Mouse (Mus musculus) stomach, embryonic 16.5 days (tissue): ENCODE data around the gene U2af2. TPM values are rescaled to one million over a fixed set of nuclear protein-coding genes. Genes with fewer than 3 reads are reported as not detected.
"Not testable (repeated sequence)": the region's sequence is repeated elsewhere in the genome, so short reads cannot be mapped to it uniquely, and the experiment has no call there.

Source experiments
- ATAC-seq: fragments of 200-750 bp; cut with Nextera tagmentation; 2 replicates; pipeline ENCODE4 v1.8.0; 2017; ENCODE audit warnings: moderate number of reproducible peaks, moderate TSS enrichment; ENCODE audit not compliant: insufficient read depth, low FRiP score
- H3K27ac ChIP-seq: fragments of 300-500 bp; sonication (generic); 2 replicates; pipeline ENCODE4 v1.5.1; 2014; ENCODE audit warnings: low read length
- H3K27me3 ChIP-seq: fragments of 300-500 bp; sonication (generic); 2 replicates; pipeline ENCODE4 v1.6.1; 2014; ENCODE audit warnings: low read length, control low read depth, mixed read lengths; ENCODE audit not compliant: control insufficient read depth, insufficient read depth
- H3K36me3 ChIP-seq: fragments of 300-500 bp; sonication (generic); 2 replicates; pipeline ENCODE4 v1.6.1; 2014; ENCODE audit warnings: low read length; ENCODE audit not compliant: control insufficient read depth, insufficient read depth
- H3K4me1 ChIP-seq: fragments of 300-500 bp; sonication (generic); 2 replicates; pipeline ENCODE4 v1.6.1; 2014; ENCODE audit warnings: low read length, control low read depth, mixed read lengths; ENCODE audit not compliant: control insufficient read depth, insufficient read depth
- H3K4me2 ChIP-seq: fragments of 300-500 bp; sonication (generic); 2 replicates; pipeline ENCODE4 v1.6.1; 2014; ENCODE audit warnings: low read depth, low read length, mixed read lengths
- H3K4me3 ChIP-seq: fragments of 300-500 bp; sonication (generic); replicated peaks from 2 replicates; pipeline ENCODE4 v1.5.1; 2014; ENCODE audit warnings: mild to moderate bottlenecking, low read length
- H3K9ac ChIP-seq: fragments of 300-500 bp; sonication (generic); 2 replicates; pipeline ENCODE4 v1.6.1; 2014; ENCODE audit warnings: low read length
- H3K9me3 ChIP-seq: fragments of 300-500 bp; sonication (generic); replicated peaks from 2 replicates; pipeline ENCODE4 v1.6.1; 2016; ENCODE audit warnings: low read length, control low read depth; ENCODE audit not compliant: control insufficient read depth
- WGBS: fragments of 180-500 bp; shearing (Covaris S2); extraction: QIAGEN DNeasy Blood & Tissue Kit; methylation state at CpG from one replicate; pipeline ENCODE4 v1.1.7; 2014; 5-methylcytosine and 5-hydroxymethylcytosine counted together
- polyA plus RNA-seq: library from polyadenylated mRNA; unstranded; fragments of >200 nt; fragmentation: Nextera tagmentation; extraction: Ambion mirVana; gene quantifications from 2 replicates; pipeline ENCODE4 v1.2.1, GENCODE M21; 2015

Gene U2af2
- polyA plus RNA-seq, 1 experiment from 2014 or later = 81.1 TPM

DNA sequence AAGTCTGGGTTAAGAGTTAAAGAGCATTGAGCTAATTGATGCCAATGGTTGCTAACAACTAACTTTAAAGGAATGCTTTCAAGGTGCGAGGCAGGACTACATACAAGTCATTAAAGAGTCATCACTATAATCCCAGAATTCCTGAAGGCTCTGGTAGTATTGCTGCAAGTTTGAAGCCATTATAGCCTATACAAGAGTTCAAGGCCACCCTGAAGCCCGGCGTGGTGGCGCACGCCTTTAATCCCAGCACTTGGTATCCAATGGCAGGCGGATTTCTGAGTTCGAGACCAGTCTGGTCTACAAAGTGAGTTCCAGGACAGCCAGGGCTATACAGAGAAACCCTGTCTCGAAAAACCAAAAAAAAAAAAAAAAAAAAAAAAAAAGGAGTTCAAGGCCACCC lies 42.4 kb upstream of the U2af2 start:
- H3K27ac ChIP-seq = peak overlapping the region; percentile 91
- peak overlapping the region; percentile 85 for H3K4me2 ChIP-seq
- peak overlapping the region; percentile 97 for H3K9ac ChIP-seq
- peaks cover 20% of the 10 kb centered on the region for H3K4me1 ChIP-seq
- H3K36me3 ChIP-seq, ATAC-seq, H3K27me3 ChIP-seq, H3K9me3 ChIP-seq: not testable (repeated sequence)
- WGBS = 32% methylated on average over 8 of the region's 8 CpGs
- H3K4me3 ChIP-seq = peak overlapping the region; percentile 84

DNA sequence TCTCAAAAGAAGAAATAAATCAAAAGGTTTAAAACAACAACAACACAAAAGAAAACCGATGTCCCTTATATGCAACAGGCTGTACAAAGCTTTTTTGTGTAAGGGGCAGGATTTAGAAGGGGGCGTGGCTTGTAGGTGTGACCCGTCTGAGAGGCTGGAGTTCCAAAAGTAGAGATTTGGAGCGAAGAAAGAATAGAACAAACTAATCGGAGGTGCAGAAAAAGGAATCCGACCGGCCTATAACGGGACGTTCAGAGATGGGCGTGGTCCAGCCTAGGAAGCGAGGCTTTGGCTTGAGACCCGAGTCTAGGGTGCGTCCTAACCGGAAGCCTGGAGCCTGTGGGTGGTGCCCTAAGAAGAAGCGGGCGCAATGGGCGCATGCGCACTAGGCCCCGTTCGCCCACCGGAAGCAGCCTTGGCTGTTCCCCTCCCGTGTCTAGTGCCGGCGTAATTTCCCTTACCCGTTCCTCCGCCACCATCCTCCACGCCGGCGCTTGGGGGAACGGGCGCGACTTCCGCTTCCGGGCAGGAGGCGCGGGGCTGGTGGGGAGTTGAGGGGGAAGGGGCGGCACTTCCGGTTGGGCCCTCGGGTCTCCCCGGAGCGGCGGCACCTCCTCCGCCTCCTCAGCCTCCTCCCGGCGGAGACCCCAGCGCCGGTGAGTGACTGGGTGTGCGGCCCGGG lies 41.8 kb upstream of the U2af2 start, which contains the start of the genes Zfp865 and Ccdc106:
Zfp865 (plus strand) TSS at position 377 of the 682 bp plus-strand sequence.
Ccdc106 (plus strand) TSS at position 554 of the 682 bp plus-strand sequence.
- no peaks in the 10 kb centered on the region for H3K9me3 ChIP-seq
- H3K9ac ChIP-seq = peak within 1 kb of the TSS; percentile 97
- peak within 1 kb of the TSS; percentile 91 for H3K27ac ChIP-seq
- H3K27me3 ChIP-seq = no peaks in the 10 kb centered on the region
- H3K4me3 ChIP-seq = peak within 1 kb of the TSS; percentile 84
- H3K4me1 ChIP-seq = peaks cover 20% of the 10 kb centered on the region
- peaks cover 6% of the 10 kb centered on the region; the same call in 1 of the 2 replicates for H3K36me3 ChIP-seq
- peak within 1 kb of the TSS; percentile 85 for H3K4me2 ChIP-seq
- under 1% methylated on average over 49 of the region's 49 CpGs for WGBS
- peak; percentile 91 for ATAC-seq

DNA sequence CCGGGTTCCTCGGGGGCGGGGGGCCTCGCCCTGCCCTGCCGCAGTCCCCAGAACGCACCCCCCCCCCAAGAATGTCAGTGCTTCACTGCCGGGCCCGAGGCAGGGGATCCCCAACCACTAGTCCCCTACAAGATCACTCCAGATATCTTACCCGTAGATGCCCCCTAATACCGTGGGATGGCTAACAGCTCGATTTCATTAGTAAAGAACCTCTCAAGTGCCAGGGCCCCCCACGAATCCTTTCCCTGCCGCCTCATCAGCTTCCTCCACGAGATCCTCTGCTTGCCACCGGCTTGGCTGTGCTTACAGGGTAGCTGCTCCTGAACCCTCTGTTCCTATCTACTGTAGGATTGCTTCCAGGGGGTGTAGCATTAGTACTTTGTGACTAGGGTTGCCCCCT lies 41.3 kb upstream of the U2af2 start:
- Histone ChIP-seq H3K27ac (peak overlapping the region; percentile 91), H3K4me3 (peak overlapping the region; percentile 84), H3K9me3 (no peaks in the 10 kb centered on the region), H3K9ac (peak overlapping the region; percentile 97), H3K4me1 (peaks cover 20% of the 10 kb centered on the region), H3K27me3 (no peaks in the 10 kb centered on the region), H3K36me3 (peaks cover 6% of the 10 kb centered on the region; the same call in 1 of the 2 replicates), H3K4me2 (peak overlapping the region; percentile 85)
- ATAC-seq = no peak
- 0% methylated on average over 15 of the region's 15 CpGs for WGBS

DNA sequence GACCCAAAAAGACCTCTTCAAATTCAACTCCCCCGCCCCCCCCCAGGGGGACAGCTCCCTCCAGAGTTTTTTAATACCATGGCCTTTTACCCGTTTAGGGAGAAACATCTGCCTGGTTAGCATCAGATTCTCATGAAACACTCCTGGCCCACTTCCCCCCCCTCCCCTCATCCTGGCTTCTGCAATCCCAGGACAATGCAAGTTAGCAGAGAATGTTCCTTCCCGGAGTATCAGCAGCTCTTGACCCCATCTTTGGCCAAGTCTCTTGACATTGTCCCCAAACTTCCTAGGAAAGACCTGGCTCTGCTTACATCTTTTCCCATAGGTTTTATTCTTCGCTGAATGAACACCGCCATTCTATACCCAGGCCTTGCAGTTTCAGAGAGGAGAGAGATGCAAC lies 40.7 kb upstream of the U2af2 start:
- Histone ChIP-seq H3K27ac (peak overlapping the region; percentile 91), H3K9ac (peak overlapping the region; percentile 97), H3K4me3 (peak overlapping the region; percentile 84), H3K27me3 (no peaks in the 10 kb centered on the region), H3K4me2 (peak overlapping the region; percentile 85), H3K9me3 (no peaks in the 10 kb centered on the region), H3K36me3 (peaks cover 6% of the 10 kb centered on the region; the same call in 1 of the 2 replicates), H3K4me1 (peaks cover 15% of the 10 kb centered on the region)
- WGBS = 43% methylated on average over 5 of the region's 5 CpGs
- no peak for ATAC-seq

DNA sequence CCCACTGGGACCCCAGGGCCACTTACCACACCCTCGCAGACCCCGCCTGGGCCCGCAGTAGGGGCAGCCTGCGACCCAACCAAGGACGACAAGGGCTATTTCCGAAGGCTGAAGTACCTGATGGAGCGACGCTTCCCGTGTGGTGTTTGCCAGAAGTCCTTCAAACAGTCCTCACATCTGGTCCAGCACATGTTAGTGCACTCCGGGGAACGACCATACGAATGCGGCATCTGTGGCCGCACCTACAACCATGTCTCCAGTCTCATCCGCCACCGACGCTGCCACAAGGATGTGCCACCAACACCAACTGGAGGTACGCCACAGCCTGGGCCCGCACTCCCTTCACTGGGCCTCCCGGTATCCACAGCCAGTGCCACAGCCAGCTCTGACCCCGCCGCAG lies 32.4 kb upstream of the U2af2 start:
- Histone ChIP-seq H3K4me3 (no peak overlapping the region), H3K27me3 (no peaks in the 10 kb centered on the region), H3K9ac (no peak overlapping the region), H3K36me3 (peaks cover 69% of the 10 kb centered on the region), H3K27ac (no peak overlapping the region), H3K4me2 (no peak overlapping the region), H3K4me1 (no peaks in the 10 kb centered on the region), H3K9me3 (peaks cover 38% of the 10 kb centered on the region)
- WGBS = 95% methylated on average over 22 of the region's 22 CpGs
- no peak for ATAC-seq

DNA sequence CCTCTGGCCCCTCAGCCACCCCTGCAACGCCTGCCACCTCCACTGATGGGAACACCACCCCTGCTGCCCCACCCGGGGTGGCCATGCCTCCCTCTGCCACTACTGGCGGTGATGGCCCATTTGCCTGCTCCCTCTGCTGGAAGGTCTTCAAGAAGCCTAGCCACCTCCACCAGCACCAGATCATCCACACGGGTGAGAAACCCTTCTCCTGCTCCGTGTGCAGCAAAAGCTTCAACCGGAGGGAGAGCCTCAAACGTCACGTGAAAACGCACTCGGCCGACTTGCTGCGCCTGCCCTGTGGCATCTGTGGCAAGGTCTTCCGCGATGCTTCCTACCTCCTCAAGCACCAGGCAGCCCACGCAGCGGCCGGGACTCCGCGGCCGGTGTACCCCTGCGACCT lies 32.0 kb upstream of the U2af2 start:
- H3K4me3 ChIP-seq = no peak overlapping the region
- 93% methylated on average over 21 of the region's 21 CpGs for WGBS
- no peak for ATAC-seq
- no peaks in the 10 kb centered on the region for H3K4me1 ChIP-seq
- no peak overlapping the region for H3K27ac ChIP-seq
- H3K27me3 ChIP-seq = no peaks in the 10 kb centered on the region
- H3K9ac ChIP-seq = no peak overlapping the region
- H3K36me3 ChIP-seq = peaks cover 73% of the 10 kb centered on the region
- peaks cover 38% of the 10 kb centered on the region for H3K9me3 ChIP-seq
- no peak overlapping the region for H3K4me2 ChIP-seq

DNA sequence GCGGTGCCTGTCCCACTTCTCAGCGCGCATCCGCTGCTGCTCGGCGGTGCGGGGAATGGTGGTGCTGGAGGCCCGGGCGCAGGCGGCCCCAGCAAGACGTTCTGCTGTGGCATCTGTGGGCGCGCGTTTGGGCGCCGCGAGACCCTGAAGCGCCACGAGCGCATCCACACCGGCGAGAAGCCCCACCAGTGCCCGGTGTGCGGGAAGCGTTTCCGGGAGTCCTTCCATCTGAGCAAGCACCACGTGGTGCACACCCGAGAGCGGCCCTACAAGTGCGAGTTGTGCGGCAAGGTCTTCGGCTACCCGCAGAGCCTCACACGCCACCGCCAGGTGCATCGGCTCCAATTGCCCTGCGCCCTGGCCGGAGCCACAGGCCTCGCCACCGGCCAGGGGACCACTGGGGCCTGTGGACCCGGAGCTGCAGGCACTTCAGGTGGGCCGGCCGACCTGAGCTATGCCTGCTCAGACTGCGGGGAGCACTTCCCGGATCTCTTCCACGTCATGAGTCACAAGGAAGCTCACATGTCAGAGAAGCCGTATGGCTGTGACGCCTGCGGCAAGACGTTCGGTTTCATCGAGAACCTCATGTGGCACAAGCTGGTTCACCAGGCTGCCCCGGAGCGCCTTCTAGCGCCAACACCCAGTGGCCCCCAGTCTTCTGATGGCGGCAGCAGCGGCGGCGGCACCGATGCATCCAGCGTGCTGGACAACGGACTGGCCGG lies 31.2 kb upstream of the U2af2 start:
- H3K36me3 ChIP-seq = peaks cover 80% of the 10 kb centered on the region
- H3K27me3 ChIP-seq = no peaks in the 10 kb centered on the region
- WGBS = 86% methylated on average over 63 of the region's 63 CpGs
- H3K4me3 ChIP-seq = no peak overlapping the region
- no peak for ATAC-seq
- H3K9ac ChIP-seq = no peak overlapping the region
- no peak overlapping the region for H3K4me2 ChIP-seq
- no peak overlapping the region for H3K27ac ChIP-seq
- no peaks in the 10 kb centered on the region for H3K4me1 ChIP-seq
- peaks cover 38% of the 10 kb centered on the region for H3K9me3 ChIP-seq

DNA sequence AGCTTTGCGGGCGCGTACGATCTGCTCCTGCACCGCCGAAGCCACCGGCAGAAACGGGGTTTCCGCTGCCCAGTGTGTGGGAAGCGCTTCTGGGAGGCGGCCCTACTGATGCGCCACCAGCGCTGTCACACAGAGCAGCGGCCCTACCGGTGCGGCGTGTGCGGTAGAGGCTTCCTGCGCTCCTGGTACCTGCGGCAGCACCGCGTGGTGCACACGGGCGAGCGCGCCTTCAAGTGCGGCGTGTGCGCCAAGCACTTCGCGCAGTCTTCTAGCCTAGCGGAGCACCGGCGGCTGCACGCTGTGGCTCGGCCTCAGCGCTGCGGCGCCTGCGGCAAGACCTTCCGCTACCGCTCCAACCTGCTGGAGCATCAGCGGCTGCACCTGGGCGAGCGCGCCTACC lies 30.4 kb upstream of the U2af2 start:
- Histone ChIP-seq H3K27me3 (no peaks in the 10 kb centered on the region), H3K9ac (no peak overlapping the region), H3K36me3 (peaks cover 87% of the 10 kb centered on the region), H3K4me2 (no peak overlapping the region), H3K4me1 (no peaks in the 10 kb centered on the region), H3K27ac (no peak overlapping the region), H3K4me3 (no peak overlapping the region), H3K9me3 (peaks cover 38% of the 10 kb centered on the region)
- no peak for ATAC-seq
- 85% methylated on average over 46 of the region's 46 CpGs for WGBS

DNA sequence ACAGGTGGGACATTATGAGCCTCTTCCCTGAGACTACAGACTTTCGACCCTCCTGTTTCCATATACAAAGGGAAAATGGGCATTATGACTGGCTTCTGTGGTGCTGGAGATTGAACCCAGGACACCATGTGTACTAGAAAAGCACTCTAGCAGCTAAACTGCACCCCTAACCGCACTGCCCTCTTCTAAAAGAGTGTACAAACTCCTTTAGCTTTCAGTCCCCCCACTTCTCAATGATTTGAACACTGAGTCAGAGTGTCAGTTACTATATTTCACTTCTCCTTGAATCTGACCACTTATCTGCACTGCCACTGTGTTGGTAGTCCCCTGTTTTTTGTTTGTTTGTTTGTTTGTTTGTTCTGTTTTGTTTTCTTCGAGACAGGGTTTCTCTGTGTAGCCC lies 28.1 kb upstream of the U2af2 start, which contains the start of gene 4632433K11Rik:
4632433K11Rik (plus strand) TSS at position 301 of the 400 bp plus-strand sequence.
- Histone ChIP-seq H3K4me1 (no peaks in the 10 kb centered on the region), H3K9me3 (peaks cover 36% of the 10 kb centered on the region), H3K27ac (no peak within 1 kb of the TSS), H3K27me3 (no peaks in the 10 kb centered on the region), H3K4me2 (no peak within 1 kb of the TSS), H3K36me3 (peaks cover 74% of the 10 kb centered on the region), H3K9ac (no peak within 1 kb of the TSS), H3K4me3 (no peak within 1 kb of the TSS)
- WGBS = 84% methylated on average over 3 of the region's 3 CpGs
- ATAC-seq = no peak
